Mouse (Mus musculus) neural tube, embryonic 14.5 days (tissue): ENCODE measurements around the gene Slc1a2. TPM values are rescaled to one million over a fixed set of nuclear protein-coding genes. Genes with fewer than 3 reads are reported as not detected.

Experiments used
- ATAC-seq: fragments of 200-750 bp; cut with Nextera tagmentation; 2 replicates; pipeline ENCODE4 v1.8.0; 2017; ENCODE audit warnings: low read depth, mild to moderate bottlenecking, moderate TSS enrichment, moderate library complexity
- H3K27ac ChIP-seq: fragments of 300-500 bp; sonication (generic); 2 replicates; pipeline ENCODE4 v1.5.1; 2014; ENCODE audit warnings: low read depth, mild to moderate bottlenecking, control low read depth, low read length, moderate library complexity, mixed read lengths
- H3K27me3 ChIP-seq: fragments of 300-500 bp; sonication (generic); 2 replicates; pipeline ENCODE4 v1.6.1; 2014; ENCODE audit warnings: low read length; ENCODE audit not compliant: control insufficient read depth, insufficient read depth
- H3K36me3 ChIP-seq: fragments of 300-500 bp; sonication (generic); 2 replicates; pipeline ENCODE4 v1.6.1; 2014; ENCODE audit warnings: low read length, mixed read lengths; ENCODE audit not compliant: control insufficient read depth, insufficient read depth
- H3K4me1 ChIP-seq: fragments of 300-500 bp; sonication (generic); 2 replicates; pipeline ENCODE4 v1.6.1; 2014; ENCODE audit warnings: low read length; ENCODE audit not compliant: control insufficient read depth, insufficient read depth
- H3K4me2 ChIP-seq: fragments of 300-500 bp; sonication (generic); 2 replicates; pipeline ENCODE4 v1.6.1; 2014; ENCODE audit warnings: mild to moderate bottlenecking, low read depth, low read length, control low read depth
- H3K4me3 ChIP-seq: fragments of 300-500 bp; sonication (generic); 2 replicates; pipeline ENCODE4 v1.5.1; 2014; ENCODE audit warnings: low read depth, low read length, control low read depth, mixed read lengths
- H3K9ac ChIP-seq: fragments of 300-500 bp; sonication (generic); replicated peaks from 2 replicates; pipeline ENCODE4 v1.6.1; 2014; ENCODE audit warnings: low read depth, mild to moderate bottlenecking, control low read depth, low read length, mixed read lengths
- H3K9me3 ChIP-seq: fragments of 300-500 bp; sonication (generic); 2 replicates; pipeline ENCODE4 v1.6.1; 2016; ENCODE audit warnings: low read length; ENCODE audit not compliant: control insufficient read depth
- WGBS: fragments of 180-500 bp; shearing (Covaris S2); extraction: QIAGEN DNeasy Blood & Tissue Kit; methylation state at CpG from one replicate; pipeline ENCODE4 v1.1.7; 2014; 5-methylcytosine and 5-hydroxymethylcytosine counted together
- polyA plus RNA-seq: library from polyadenylated mRNA; unstranded; fragments of >200 nt; fragmentation: Nextera tagmentation; extraction: Ambion mirVana; gene quantifications from 2 replicates; pipeline ENCODE4 v1.2.1, GENCODE M21; 2014

Slc1a2 gene
- polyA plus RNA-seq, 1 experiment from 2014 or later = 40.8 TPM

GRCm38 (mm10) chr2:102751846-102752245, 93.4 kb downstream of the Slc1a2 start:
- Histone ChIP-seq H3K27me3 (no peaks in the 10 kb centered on the region), H3K4me3 (no peak overlapping the region), H3K9me3 (no peaks in the 10 kb centered on the region), H3K36me3 (peaks cover 6% of the 10 kb centered on the region; the same call in 1 of the 2 replicates), H3K4me2 (no peak overlapping the region), H3K4me1 (no peaks in the 10 kb centered on the region), H3K27ac (no peak overlapping the region), H3K9ac (no peak overlapping the region)
- ATAC-seq = no peak
- 83% methylated on average over 1 of the region's 1 CpGs for WGBS

DNA sequence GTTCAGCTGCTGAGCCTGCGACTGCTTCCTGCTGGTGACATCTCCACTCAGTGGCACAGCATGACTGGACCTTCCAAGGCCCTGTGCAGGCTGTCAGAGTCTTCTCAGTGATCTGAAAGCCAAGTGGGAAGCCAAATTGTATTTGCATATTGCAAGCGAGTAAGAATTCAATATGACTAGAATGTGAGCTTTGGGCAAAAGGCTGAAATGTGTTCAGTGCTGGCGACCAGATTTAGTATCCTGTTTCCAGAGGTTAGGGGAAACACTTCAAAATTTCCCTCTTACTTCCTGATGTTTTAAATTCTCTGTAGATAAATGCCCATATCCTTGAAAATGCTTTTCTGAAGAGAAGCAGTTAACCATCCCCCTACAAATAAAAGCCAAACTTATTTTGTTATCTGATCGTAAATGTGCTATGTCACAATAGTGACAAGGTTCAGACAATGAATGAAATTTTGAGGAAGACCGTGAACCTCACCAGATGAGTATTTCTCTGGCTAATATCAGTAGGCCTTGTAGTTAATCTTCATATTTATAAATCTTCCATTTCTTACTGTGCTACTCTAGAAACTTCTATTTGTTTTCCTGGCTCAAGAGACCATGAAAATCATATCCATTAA, 98.9 kb downstream of the Slc1a2 start:
- Histone ChIP-seq H3K4me2 (no peak overlapping the region), H3K9ac (no peak overlapping the region), H3K9me3 (no peaks in the 10 kb centered on the region), H3K27me3 (no peaks in the 10 kb centered on the region), H3K4me1 (no peaks in the 10 kb centered on the region), H3K36me3 (peaks cover 5% of the 10 kb centered on the region; the same call in 1 of the 2 replicates), H3K4me3 (no peak overlapping the region), H3K27ac (no peak overlapping the region)
- ATAC-seq = no peak
- WGBS = 89% methylated on average over 5 of the region's 5 CpGs

GRCm38 (mm10) chr2:102759479-102759878, 101.0 kb downstream of the Slc1a2 start:
- Histone ChIP-seq H3K4me2 (no peak overlapping the region), H3K9ac (no peak overlapping the region), H3K36me3 (peaks cover 7% of the 10 kb centered on the region; the same call in 1 of the 2 replicates), H3K4me3 (no peak overlapping the region), H3K9me3 (no peaks in the 10 kb centered on the region), H3K4me1 (no peaks in the 10 kb centered on the region), H3K27me3 (no peaks in the 10 kb centered on the region), H3K27ac (no peak overlapping the region)
- ATAC-seq = no peak
- 89% methylated on average over 5 of the region's 5 CpGs for WGBS

GRCm38 (mm10) chr2:102760284-102761072, 102.0 kb downstream of the Slc1a2 start:
- no peak overlapping the region for H3K4me3 ChIP-seq
- no peak overlapping the region for H3K4me2 ChIP-seq
- no peaks in the 10 kb centered on the region for H3K27me3 ChIP-seq
- no peak overlapping the region for H3K27ac ChIP-seq
- no peaks in the 10 kb centered on the region for H3K4me1 ChIP-seq
- H3K9ac ChIP-seq = no peak overlapping the region
- WGBS = 86% methylated on average over 5 of the region's 5 CpGs
- ATAC-seq = no peak
- no peaks in the 10 kb centered on the region for H3K9me3 ChIP-seq
- H3K36me3 ChIP-seq = peaks cover 10% of the 10 kb centered on the region; the same call in 1 of the 2 replicates

- no peaks in the 10 kb centered on the region for H3K4me1 ChIP-seq
- H3K27ac ChIP-seq = no peak overlapping the region
- no peak overlapping the region for H3K4me3 ChIP-seq
- 93% methylated on average over 3 of the region's 3 CpGs for WGBS
- peaks cover 23% of the 10 kb centered on the region; the same call in 1 of the 2 replicates for H3K36me3 ChIP-seq
- no peak overlapping the region for H3K9ac ChIP-seq
- no peaks in the 10 kb centered on the region for H3K27me3 ChIP-seq
- ATAC-seq = no peak
- H3K4me2 ChIP-seq = no peak overlapping the region
- H3K9me3 ChIP-seq = no peaks in the 10 kb centered on the region
Measured at GRCm38 (mm10) chr2:102763176-102763575, 104.7 kb downstream of the Slc1a2 start.

GRCm38 (mm10) chr2:102763991-102764390, 105.5 kb downstream of the Slc1a2 start:
- WGBS = 96% methylated on average over 2 of the region's 2 CpGs
- Histone ChIP-seq H3K27ac (no peak overlapping the region), H3K4me3 (no peak overlapping the region), H3K4me2 (no peak overlapping the region), H3K9ac (no peak overlapping the region), H3K4me1 (no peaks in the 10 kb centered on the region), H3K27me3 (no peaks in the 10 kb centered on the region), H3K9me3 (no peaks in the 10 kb centered on the region), H3K36me3 (peaks cover 26% of the 10 kb centered on the region; the same call in 1 of the 2 replicates)
- ATAC-seq = no peak

DNA sequence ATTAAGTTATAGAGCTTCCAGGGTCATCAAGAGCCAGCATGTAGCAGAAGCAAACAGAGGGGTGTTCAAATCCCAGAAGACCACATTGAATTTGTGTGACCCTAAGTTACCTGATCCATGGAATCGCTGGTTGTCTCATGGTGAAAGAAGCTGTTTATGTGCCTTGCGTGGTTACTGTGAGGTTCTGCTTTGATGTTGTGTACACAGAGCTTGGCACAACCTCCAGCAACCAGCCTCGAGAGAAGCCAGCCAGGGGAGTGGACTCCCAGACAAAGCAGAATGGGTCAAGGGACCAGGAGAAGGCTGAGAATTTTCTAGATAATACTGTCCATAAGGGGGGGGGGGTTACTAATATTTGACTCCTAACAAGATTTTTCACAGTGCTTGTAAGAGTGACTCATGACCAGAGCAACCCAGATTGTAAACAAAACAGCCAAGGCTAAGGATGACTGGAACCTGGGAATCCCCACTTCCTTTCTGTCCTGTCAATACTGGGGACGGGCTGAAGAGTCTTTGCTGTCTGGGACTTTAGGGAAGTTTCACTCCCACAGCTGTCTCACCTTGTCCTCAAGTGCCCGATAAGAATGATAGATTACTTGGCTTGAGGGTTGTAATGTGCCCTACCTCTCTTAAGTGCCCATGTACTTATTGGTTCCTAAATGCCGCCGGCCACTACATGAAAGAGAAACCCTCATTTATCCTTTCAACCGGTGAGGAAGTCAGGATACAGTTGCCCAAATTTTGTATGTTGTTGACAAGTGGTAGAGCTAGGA, 106.3 kb downstream of the Slc1a2 start:
- Histone ChIP-seq H3K36me3 (peaks cover 26% of the 10 kb centered on the region; the same call in 1 of the 2 replicates), H3K4me3 (no peak overlapping the region), H3K9me3 (no peaks in the 10 kb centered on the region), H3K27me3 (no peaks in the 10 kb centered on the region), H3K9ac (no peak overlapping the region), H3K4me1 (no peaks in the 10 kb centered on the region), H3K4me2 (no peak overlapping the region), H3K27ac (no peak overlapping the region)
- 85% methylated on average over 8 of the region's 8 CpGs for WGBS
- no peak for ATAC-seq

GRCm38 (mm10) chr2:102768267-102768666, 109.8 kb downstream of the Slc1a2 start:
- Histone ChIP-seq H3K27me3 (no peaks in the 10 kb centered on the region), H3K27ac (no peak overlapping the region), H3K9ac (no peak overlapping the region), H3K4me1 (no peaks in the 10 kb centered on the region), H3K4me2 (no peak overlapping the region), H3K36me3 (peaks cover 19% of the 10 kb centered on the region; the same call in 1 of the 2 replicates), H3K9me3 (no peaks in the 10 kb centered on the region), H3K4me3 (no peak overlapping the region)
- WGBS = 83% methylated on average over 3 of the region's 3 CpGs
- no peak for ATAC-seq
